Mouse (Mus musculus) brain, embryonic 14.5 days (tissue): ENCODE data around the gene Theg.

Experiments
- CTCF ChIP-seq: fragments of 200-500 bp; IDR thresholded peaks from 2 replicates; pipeline ENCODE4 v1.5.1; 2012; ENCODE audit warnings: inconsistent platforms, mild to moderate bottlenecking, moderate library complexity, borderline replicate concordance; ENCODE audit not compliant: insufficient read depth, insufficient read length; ENCODE audit errors: extremely low read depth
- POLR2A ChIP-seq: fragments of 200-500 bp; IDR thresholded peaks from 2 replicates; pipeline ENCODE4 v1.6.1; 2012; ENCODE audit warnings: mild to moderate bottlenecking, inconsistent platforms, borderline replicate concordance; ENCODE audit not compliant: poor library complexity, insufficient read depth, insufficient read length, severe bottlenecking; ENCODE audit errors: extremely low read depth

- TF ChIP-seq CTCF (no peak), POLR2A (no peak)
Measured at GRCm38 (mm10) chr10:79545891-79546290, 41.2 kb downstream of the Theg start.
